Mouse (Mus musculus) forebrain, embryonic 16.5 days (tissue): ENCODE data around the gene Rnase13. TPM values are rescaled to one million over a fixed set of nuclear protein-coding genes. Genes with fewer than 3 reads are reported as not detected.

Experiments
- ATAC-seq: fragments of 200-750 bp; cut with Nextera tagmentation; 2 replicates; pipeline ENCODE4 v1.8.0; 2017; ENCODE audit warnings: mild to moderate bottlenecking, moderate library complexity
- H3K27ac ChIP-seq: fragments of 300-500 bp; sonication (generic); 2 replicates; pipeline ENCODE4 v1.5.1; 2014; ENCODE audit warnings: low read length, control low read depth
- H3K27me3 ChIP-seq: fragments of 300-500 bp; sonication (generic); replicated peaks from 2 replicates; pipeline ENCODE4 v1.6.1; 2014; ENCODE audit warnings: low read length; ENCODE audit not compliant: control insufficient read depth, insufficient read depth
- H3K36me3 ChIP-seq: fragments of 300-500 bp; sonication (generic); 2 replicates; pipeline ENCODE4 v1.6.1; 2014; ENCODE audit not compliant: control insufficient read depth, insufficient read depth
- H3K4me1 ChIP-seq: fragments of 300-500 bp; sonication (generic); replicated peaks from 2 replicates; pipeline ENCODE4 v1.6.1; 2014; ENCODE audit warnings: low read length; ENCODE audit not compliant: control insufficient read depth, insufficient read depth
- H3K4me2 ChIP-seq: fragments of 300-500 bp; sonication (generic); 2 replicates; pipeline ENCODE4 v1.6.1; 2014; ENCODE audit warnings: mild to moderate bottlenecking, low read length, control low read depth
- H3K4me3 ChIP-seq: fragments of 300-500 bp; sonication (generic); replicated peaks from 2 replicates; pipeline ENCODE4 v1.5.1; 2014; ENCODE audit warnings: mild to moderate bottlenecking, low read length, control low read depth
- H3K9ac ChIP-seq: fragments of 300-500 bp; sonication (generic); replicated peaks from 2 replicates; pipeline ENCODE4 v1.6.1; 2014; ENCODE audit warnings: low read depth, low read length, control low read depth
- H3K9me3 ChIP-seq: fragments of 300-500 bp; sonication (generic); 2 replicates; pipeline ENCODE4 v1.6.1; 2016; ENCODE audit warnings: low read length; ENCODE audit not compliant: control insufficient read depth
- WGBS: fragments of 180-500 bp; shearing (Covaris S2); extraction: QIAGEN DNeasy Blood & Tissue Kit; methylation state at CpG from one replicate; pipeline ENCODE4 v1.1.7; 2014; 5-methylcytosine and 5-hydroxymethylcytosine counted together
- polyA plus RNA-seq: library from polyadenylated mRNA; unstranded; fragments of >200 nt; fragmentation: Nextera tagmentation; extraction: Ambion mirVana; gene quantifications from 2 replicates; pipeline ENCODE4 v1.2.1, GENCODE M21; 2015

Rnase13 gene
- polyA plus RNA-seq, 1 experiment from 2014 or later, result not detected

GRCm38 (mm10) chr14:51916539-51916938 lies 6.0 kb downstream of the Rnase13 start:
- H3K27me3 ChIP-seq, result no peaks in the 10 kb centered on the region
- H3K27ac ChIP-seq, result no peak overlapping the region
- no peaks in the 10 kb centered on the region for H3K36me3 ChIP-seq
- H3K4me2 ChIP-seq, result no peak overlapping the region
- no peaks in the 10 kb centered on the region for H3K9me3 ChIP-seq
- WGBS, result 89% methylated on average over 4 of the region's 4 CpGs
- peaks cover 19% of the 10 kb centered on the region for H3K4me1 ChIP-seq
- no peak for ATAC-seq
- no peak overlapping the region for H3K4me3 ChIP-seq
- no peak overlapping the region for H3K9ac ChIP-seq

- H3K9ac ChIP-seq, result no peak overlapping the region
- no peaks in the 10 kb centered on the region for H3K9me3 ChIP-seq
- WGBS, result 7% methylated on average over 3 of the region's 3 CpGs
- no peak for ATAC-seq
- no peaks in the 10 kb centered on the region for H3K27me3 ChIP-seq
- H3K4me3 ChIP-seq, result no peak overlapping the region
- peak overlapping the region; percentile 86 for H3K27ac ChIP-seq
- no peak overlapping the region for H3K4me2 ChIP-seq
- peaks cover 19% of the 10 kb centered on the region for H3K4me1 ChIP-seq
- H3K36me3 ChIP-seq, result no peaks in the 10 kb centered on the region
These were observed 7.5 kb downstream of the Rnase13 start for GRCm38 (mm10) chr14:51915030-51915429.

- Histone ChIP-seq H3K27me3 (no peaks in the 10 kb centered on the region), H3K27ac (peak within 1 kb of the TSS; percentile 86), H3K4me3 (peak within 1 kb of the TSS; percentile 71), H3K4me1 (peaks cover 19% of the 10 kb centered on the region), H3K36me3 (no peaks in the 10 kb centered on the region), H3K9me3 (no peaks in the 10 kb centered on the region), H3K4me2 (peak within 1 kb of the TSS; percentile 97), H3K9ac (peak within 1 kb of the TSS; percentile 77)
- WGBS, result under 1% methylated on average over 23 of the region's 23 CpGs
- ATAC-seq, result peak; percentile 75
These were observed 8.4 kb downstream of the Rnase13 start, which contains the start of gene Ndrg2 for GRCm38 (mm10) chr14:51913960-51914762. Gene Ndrg2 (minus strand): TSS chr14:51914158.

- WGBS, result under 1% methylated on average over 58 of the region's 58 CpGs
- Histone ChIP-seq H3K27me3 (no peaks in the 10 kb centered on the region), H3K36me3 (no peaks in the 10 kb centered on the region), H3K27ac (peak overlapping the region; percentile 86), H3K9me3 (no peaks in the 10 kb centered on the region), H3K4me2 (peak overlapping the region; percentile 97), H3K4me1 (peaks cover 19% of the 10 kb centered on the region), H3K4me3 (peak overlapping the region; percentile 71), H3K9ac (peak overlapping the region; percentile 77)
- ATAC-seq, result peak; percentile 79
These were observed 9.3 kb downstream of the Rnase13 start for GRCm38 (mm10) chr14:51913062-51913959.

GRCm38 (mm10) chr14:51912391-51913061 lies 10.0 kb downstream of the Rnase13 start:
- Histone ChIP-seq H3K4me3 (peak overlapping the region; percentile 71), H3K36me3 (no peaks in the 10 kb centered on the region), H3K9ac (peak overlapping the region; percentile 77), H3K9me3 (no peaks in the 10 kb centered on the region), H3K4me1 (peaks cover 19% of the 10 kb centered on the region), H3K4me2 (peak overlapping the region; percentile 97), H3K27ac (peak overlapping the region; percentile 86; the same call in 1 of the 2 replicates), H3K27me3 (no peaks in the 10 kb centered on the region)
- peak; percentile 11; the same call in 1 of the 2 replicates for ATAC-seq
- WGBS, result 9% methylated on average over 14 of the region's 14 CpGs

GRCm38 (mm10) chr14:51911301-51911700 lies 11.3 kb downstream of the Rnase13 start:
- Histone ChIP-seq H3K4me1 (peaks cover 19% of the 10 kb centered on the region), H3K9me3 (no peaks in the 10 kb centered on the region), H3K27ac (no peak overlapping the region), H3K9ac (no peak overlapping the region), H3K27me3 (no peaks in the 10 kb centered on the region), H3K36me3 (no peaks in the 10 kb centered on the region), H3K4me2 (no peak overlapping the region), H3K4me3 (no peak overlapping the region)
- 84% methylated on average over 10 of the region's 10 CpGs for WGBS
- ATAC-seq, result no peak

- WGBS, result 97% methylated on average over 11 of the region's 11 CpGs
These were observed 16.5 kb downstream of the Rnase13 start for GRCm38 (mm10) chr14:51906102-51906501.

GRCm38 (mm10) chr14:51904706-51905105 lies 17.9 kb downstream of the Rnase13 start:
- H3K4me2 ChIP-seq, result no peak overlapping the region
- no peaks in the 10 kb centered on the region for H3K9me3 ChIP-seq
- no peak for ATAC-seq
- H3K27ac ChIP-seq, result no peak overlapping the region
- H3K4me3 ChIP-seq, result no peak overlapping the region
- H3K36me3 ChIP-seq, result no peaks in the 10 kb centered on the region
- H3K27me3 ChIP-seq, result no peaks in the 10 kb centered on the region
- WGBS, result 69% methylated on average over 7 of the region's 7 CpGs
- no peaks in the 10 kb centered on the region for H3K4me1 ChIP-seq
- no peak overlapping the region for H3K9ac ChIP-seq

More at GRCm38 (mm10) chr14:51906102-51906501, 16.5 kb downstream of the Rnase13 start:
- Histone ChIP-seq H3K4me1 (no peaks in the 10 kb centered on the region), H3K4me3 (no peak overlapping the region), H3K27me3 (no peaks in the 10 kb centered on the region), H3K9me3 (no peaks in the 10 kb centered on the region), H3K4me2 (no peak overlapping the region), H3K9ac (no peak overlapping the region), H3K27ac (no peak overlapping the region), H3K36me3 (no peaks in the 10 kb centered on the region)
- ATAC-seq, result no peak
